Mouse (Mus musculus): ENCODE measurements at regions not wholly inside any gene's neighbourhood (a gene's known extent, or its start where the extent isn't known, plus 50 kb on each side); places are given as distances from the start of the nearest gene placed in this dataset.

- peak; percentile 17 to 41 for DNase-seq
Measured at GRCm38 (mm10) chr9:101649816-101650215, 211.8 kb upstream of the 9630041A04Rik start.

GRCm38 (mm10) chr9:101641524-101641923 is 220.1 kb upstream of the 9630041A04Rik start:
- no peak for DNase-seq

GRCm38 (mm10) chr9:101640598-101640997 is 221.0 kb upstream of the 9630041A04Rik start:
- no peak for DNase-seq

GRCm38 (mm10) chr9:101616261-101616660 is 245.4 kb upstream of the 9630041A04Rik start:
- peak; percentile 83 to 88 for DNase-seq

- no peak for DNase-seq
Measured at GRCm38 (mm10) chr9:101615176-101615575, 246.5 kb upstream of the 9630041A04Rik start.

- DNase-seq, result peak; percentile 85 to 88
Measured at GRCm38 (mm10) chr9:101613933-101614332, 247.7 kb upstream of the 9630041A04Rik start.

- DNase-seq, result peak; percentile 85 to 94
Measured at GRCm38 (mm10) chr9:101613471-101613870, 248.2 kb upstream of the 9630041A04Rik start.

- DNase-seq, result peak; percentile 30 to 44
Measured at GRCm38 (mm10) chr9:101612971-101613370, 248.7 kb upstream of the 9630041A04Rik start.

- no peak for DNase-seq
Measured at GRCm38 (mm10) chr9:101612571-101612970, 249.1 kb upstream of the 9630041A04Rik start.

GRCm38 (mm10) chr9:101611481-101611880 is 250.2 kb upstream of the 9630041A04Rik start:
- peak; percentile 60 to 72 for DNase-seq

- no peak for DNase-seq
Measured at GRCm38 (mm10) chr9:101610806-101611443, 250.7 kb upstream of the 9630041A04Rik start.

- DNase-seq, result peak; percentile 94 to 96
Measured at GRCm38 (mm10) chr9:101610338-101610737, 251.3 kb upstream of the 9630041A04Rik start.

GRCm38 (mm10) chr9:101602799-101603198 is 258.8 kb upstream of the 9630041A04Rik start:
- DNase-seq, result peak in 1 of 2 experiments; percentile 49

- no peak for DNase-seq
Measured at GRCm38 (mm10) chr9:101596898-101597297, 264.7 kb upstream of the 9630041A04Rik start.

GRCm38 (mm10) chr9:101595101-101595650 is 266.5 kb upstream of the 9630041A04Rik start:
- DNase-seq, result no peak

- no peak for DNase-seq
Measured at GRCm38 (mm10) chr9:101592621-101593020, 269.0 kb upstream of the 9630041A04Rik start.

GRCm38 (mm10) chr9:101591681-101592080 is 270.0 kb upstream of the 9630041A04Rik start:
- peak; percentile 33 to 51 for DNase-seq

GRCm38 (mm10) chr9:101590310-101590709 is 271.3 kb upstream of the 9630041A04Rik start:
- no peak for DNase-seq

GRCm38 (mm10) chr9:101581064-101581463 is 280.6 kb upstream of the 9630041A04Rik start:
- no peak for DNase-seq

- no peak for DNase-seq
Measured at GRCm38 (mm10) chr9:101570714-101571113, 290.9 kb upstream of the 9630041A04Rik start.

GRCm38 (mm10) chr9:101563196-101563595 is 298.4 kb upstream of the 9630041A04Rik start:
- no peak for DNase-seq

- no peak for DNase-seq
Measured at GRCm38 (mm10) chr9:101559366-101559765, 302.3 kb upstream of the 9630041A04Rik start.

GRCm38 (mm10) chr9:101555011-101555673 is 303.5 kb upstream of the Ppp2r3a start:
- DNase-seq, result no peak

- DNase-seq, result no peak
Measured at GRCm38 (mm10) chr9:101552789-101553188, 301.2 kb upstream of the Ppp2r3a start.
